9 mouse cellular contexts compared by ENCODE assay signal in genomic region chr6:146833485-146834314, GRCm38 (mm10). TPM values are rescaled to one million over a fixed set of nuclear protein-coding genes. Genes with fewer than 3 reads are reported as not detected.
DNase-seq lines count a peak whose midpoint lies in the region; ATAC-seq lines count a peak whose summit lies in the region.
"Had no signal": no experiment of that assay in that cellular context is flagged by ENCODE, and none has a peak within 500 bp of the region (broad histone marks: within the 10 kb centered on the region; RNA-seq: fewer than 3 reads in every experiment).

No protein-coding gene starts in this region.

- WGBS in forebrain, embryonic 12.5 days: 72% methylated on average over 6 of the region's 6 CpGs
- 74% methylated on average over 6 of the region's 6 CpGs for WGBS in hindbrain, embryonic 13.5 days

- H3K27ac ChIP-seq in forebrain, embryonic 12.5 days: no peak overlapping the region
- no peak overlapping the region for H3K27ac ChIP-seq in hindbrain, embryonic 13.5 days
- H3K27ac ChIP-seq: lung, embryonic 15.5 days had no signal

- no peaks in the 10 kb centered on the region for H3K36me3 ChIP-seq in forebrain, embryonic 12.5 days (replicated peaks)
- H3K36me3 ChIP-seq in hindbrain, embryonic 13.5 days: no peaks in the 10 kb centered on the region; the same call in 1 of the 2 replicates
- H3K36me3 ChIP-seq: lung, embryonic 15.5 days had no signal

- no peaks in the 10 kb centered on the region for H3K4me1 ChIP-seq in forebrain, embryonic 12.5 days
- H3K4me1 ChIP-seq in hindbrain, embryonic 13.5 days (replicated peaks): 0 out of 2 replicates have a peak, but pooled peaks cover 5% of the 10 kb centered on the region

- ATAC-seq in forebrain, embryonic 12.5 days (ENCODE audit: low FRiP score): peak; percentile 75
- peak; percentile 68; the same call in 1 of the 2 replicates for ATAC-seq in hindbrain, embryonic 13.5 days (ENCODE audit: low FRiP score)

- H3K9me3 ChIP-seq in forebrain, embryonic 12.5 days: no peaks in the 10 kb centered on the region
- H3K9me3 ChIP-seq in hindbrain, embryonic 13.5 days: no peaks in the 10 kb centered on the region
- H3K9me3 ChIP-seq: lung, embryonic 15.5 days had no signal

- H3K4me2 ChIP-seq in forebrain, embryonic 12.5 days: no peak overlapping the region
- no peak overlapping the region for H3K4me2 ChIP-seq in hindbrain, embryonic 13.5 days
- H3K4me2 ChIP-seq: lung, embryonic 15.5 days had no signal

- no peak overlapping the region for H3K4me3 ChIP-seq in forebrain, embryonic 12.5 days (replicated peaks)
- no peak overlapping the region for H3K4me3 ChIP-seq in hindbrain, embryonic 13.5 days
- H3K4me3 ChIP-seq: lung, embryonic 15.5 days had no signal

- H3K27me3 ChIP-seq in forebrain, embryonic 12.5 days: no peaks in the 10 kb centered on the region
- no peaks in the 10 kb centered on the region for H3K27me3 ChIP-seq in hindbrain, embryonic 13.5 days
- H3K27me3 ChIP-seq: lung, embryonic 15.5 days had no signal

- peak; percentile 6 to 11 for DNase-seq in cerebellum, adult 18-20 months
- DNase-seq in cerebellum, adult 9-11 months: no peak
- DNase-seq in adrenal gland, postnatal 25 days: peak; percentile 48
- peak; percentile 43 to 52 for DNase-seq in layer of hippocampus, postnatal 14 days (ENCODE audit: low spot score in 2 of 2)
- peak; percentile 78 for DNase-seq in lung, postnatal 36 days
- peak; percentile 47 for DNase-seq in right cerebral cortex, postnatal 14 days

- no peak overlapping the region for H3K9ac ChIP-seq in forebrain, embryonic 12.5 days
- H3K9ac ChIP-seq in hindbrain, embryonic 13.5 days: no peak overlapping the region
- H3K9ac ChIP-seq: lung, embryonic 15.5 days had no signal

RNA-seq across cellular contexts. Expression of gene Smco2, which starts 16.2 kb away (rescaled TPM):
- not detected in 2 replicates for total RNA-seq in adrenal gland, postnatal 25 days (2021)
- not detected in 2 replicates for polyA plus RNA-seq in forebrain, embryonic 12.5 days (2016; fragmentation: Nextera tagmentation; extraction: Ambion mirVana)
- not detected in 2 replicates for polyA plus RNA-seq in hindbrain, embryonic 13.5 days (2015; fragmentation: Nextera tagmentation; extraction: Ambion mirVana)
- total RNA-seq in layer of hippocampus, postnatal 14 days (2021): not detected
- polyA plus RNA-seq: lung, embryonic 15.5 days had no signal

RNA-seq across cellular contexts. Expression of gene Arntl2, which starts 37.8 kb away (rescaled TPM):
- 3.5 and 5.9 TPM in 2 replicates for total RNA-seq in adrenal gland, postnatal 25 days (2021)
- polyA plus RNA-seq in forebrain, embryonic 12.5 days (2016; fragmentation: Nextera tagmentation; extraction: Ambion mirVana): 0.86 and 1.4 TPM in 2 replicates
- 2.1 and 3.4 TPM in 2 replicates for polyA plus RNA-seq in hindbrain, embryonic 13.5 days (2015; fragmentation: Nextera tagmentation; extraction: Ambion mirVana)
- total RNA-seq in layer of hippocampus, postnatal 14 days (2021): 1 to 10 TPM; 8.2 to 9.6 TPM

RNA-seq across cellular contexts. Expression of gene Ppfibp1, which starts 54.6 kb away (rescaled TPM):
- 70.0 and 98.9 TPM in 2 replicates for total RNA-seq in adrenal gland, postnatal 25 days (2021)
- polyA plus RNA-seq in forebrain, embryonic 12.5 days (2016; fragmentation: Nextera tagmentation; extraction: Ambion mirVana): 24.9 and 29.9 TPM in 2 replicates
- 14.7 and 16.9 TPM in 2 replicates for polyA plus RNA-seq in hindbrain, embryonic 13.5 days (2015; fragmentation: Nextera tagmentation; extraction: Ambion mirVana)
- 10 to 100 TPM; 56.8 to 61.1 TPM for total RNA-seq in layer of hippocampus, postnatal 14 days (2021)
